Mouse (Mus musculus) kidney, adult 11 months (tissue): ENCODE data around the gene Bcl2l1.

Experiments
- DNase-seq: peaks from one replicate; pipeline ENCODE4 v3.0.0; 2022

Gene Bcl2l1

GRCm38 (mm10) chr2:152799954-152800761 lies 31.4 kb downstream of the Bcl2l1 start:
- no peak for DNase-seq

- DNase-seq, result no peak
Measured at GRCm38 (mm10) chr2:152797589-152797988, 33.9 kb downstream of the Bcl2l1 start.

- DNase-seq, result peak; percentile 47
Measured at GRCm38 (mm10) chr2:152794281-152794827, 37.2 kb downstream of the Bcl2l1 start.

GRCm38 (mm10) chr2:152793381-152793780 lies 38.1 kb downstream of the Bcl2l1 start:
- no peak for DNase-seq

- peak; percentile 84 for DNase-seq
Measured at GRCm38 (mm10) chr2:152792461-152792860, 39.1 kb downstream of the Bcl2l1 start.

- no peak for DNase-seq
Measured at GRCm38 (mm10) chr2:152789591-152789999, 41.9 kb downstream of the Bcl2l1 start.

GRCm38 (mm10) chr2:152788892-152789421 lies 42.6 kb downstream of the Bcl2l1 start:
- peak; percentile 58 for DNase-seq

GRCm38 (mm10) chr2:152787543-152787942 lies 44.0 kb downstream of the Bcl2l1 start:
- DNase-seq, result no peak

GRCm38 (mm10) chr2:152787136-152787535 lies 44.4 kb downstream of the Bcl2l1 start:
- peak; percentile 75 for DNase-seq

GRCm38 (mm10) chr2:152785446-152786350 lies 45.8 kb downstream of the Bcl2l1 start:
- peak; percentile 81 for DNase-seq

- peak; percentile 36 for DNase-seq
Measured at GRCm38 (mm10) chr2:152784640-152785039, 46.9 kb downstream of the Bcl2l1 start.

- DNase-seq, result no peak
Measured at GRCm38 (mm10) chr2:152783241-152783640, 48.3 kb downstream of the Bcl2l1 start.

GRCm38 (mm10) chr2:152782656-152783055 lies 48.9 kb downstream of the Bcl2l1 start:
- no peak for DNase-seq

GRCm38 (mm10) chr2:152781031-152781711 lies 50.4 kb downstream of the Bcl2l1 start:
- peak; percentile 37 for DNase-seq

- no peak for DNase-seq
Measured at GRCm38 (mm10) chr2:152780466-152780865, 51.1 kb downstream of the Bcl2l1 start.

- no peak for DNase-seq
Measured at GRCm38 (mm10) chr2:152777081-152777480, 54.4 kb downstream of the Bcl2l1 start.

- DNase-seq, result no peak
Measured at GRCm38 (mm10) chr2:152776435-152776834, 55.1 kb downstream of the Bcl2l1 start.

GRCm38 (mm10) chr2:152776019-152776418 lies 55.5 kb downstream of the Bcl2l1 start:
- DNase-seq, result no peak

GRCm38 (mm10) chr2:152775357-152775756 lies 56.2 kb downstream of the Bcl2l1 start:
- DNase-seq, result no peak

GRCm38 (mm10) chr2:152772231-152772630 lies 59.3 kb downstream of the Bcl2l1 start:
- no peak for DNase-seq

- peak; percentile 88 for DNase-seq
Measured at GRCm38 (mm10) chr2:152771571-152771970, 60.0 kb downstream of the Bcl2l1 start.

GRCm38 (mm10) chr2:152769677-152770076 lies 61.9 kb downstream of the Bcl2l1 start:
- DNase-seq, result no peak
